Mouse (Mus musculus): Measurements from ENCODE around the gene Btbd11.

DNA sequence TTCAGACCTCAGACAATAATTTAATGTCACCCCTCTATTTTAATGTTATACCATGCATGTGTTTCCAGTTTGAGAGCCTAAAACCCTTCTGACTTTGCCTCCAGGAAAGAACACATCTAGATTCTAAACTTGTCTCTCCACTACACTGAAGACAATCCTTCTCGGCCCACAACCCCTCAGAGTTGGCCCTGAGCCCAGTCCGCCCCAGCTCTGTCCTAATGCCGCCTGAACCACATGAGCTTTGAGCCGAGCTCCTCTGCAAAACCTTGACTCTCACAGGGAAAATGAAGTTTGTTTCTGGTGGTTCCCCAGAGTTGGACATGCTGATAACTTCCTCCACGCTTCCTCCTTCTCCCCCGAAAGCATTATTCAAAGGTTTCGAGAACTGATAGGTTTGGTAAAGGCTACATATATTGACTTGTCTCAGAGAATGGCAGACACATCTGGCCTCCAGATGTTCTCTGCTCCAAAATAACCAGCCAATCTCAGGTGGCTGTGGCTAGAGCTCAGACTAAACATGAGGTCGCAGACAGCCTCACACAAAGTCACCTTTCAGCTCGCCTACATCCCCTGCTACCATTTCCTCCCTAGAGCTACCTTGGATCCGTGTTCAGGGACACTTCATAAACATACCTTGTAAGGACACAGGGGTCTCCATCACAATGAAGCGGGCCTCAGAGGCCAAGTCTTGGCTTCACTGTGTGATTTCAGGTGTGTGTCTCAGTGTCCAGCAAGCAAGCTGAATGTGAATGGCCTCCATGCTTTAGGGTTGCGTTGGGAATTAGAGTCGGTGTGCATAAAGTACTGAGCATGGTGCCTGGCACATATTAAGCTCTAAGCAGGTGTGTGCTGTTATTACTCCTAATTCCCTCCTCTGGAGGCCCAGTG lies 130.9 kb downstream of the Btbd11 start:
- TF ChIP-seq CTCF (IDR thresholded peaks at IDR 0.05; ENCODE audit: low read depth, low read length) (no peak), POLR2A (IDR thresholded peaks at IDR 0.05; ENCODE audit: borderline replicate concordance, low read depth, low read length) (no peak)
